In the genomic region with DNA sequence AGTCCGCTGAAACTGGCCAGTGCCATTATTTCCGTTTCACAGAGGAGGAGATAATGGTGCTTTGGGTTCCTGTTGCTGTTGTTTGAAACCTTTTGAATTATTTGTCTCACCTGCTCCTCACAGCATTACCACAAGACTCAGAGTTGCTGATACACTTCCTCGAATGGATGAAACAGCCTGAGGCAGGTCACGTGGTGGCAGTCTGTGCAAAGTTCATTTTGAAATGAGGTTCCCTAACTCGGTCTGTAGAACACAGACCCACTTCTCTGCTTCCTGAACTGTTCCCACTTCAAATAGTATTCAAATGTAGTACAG, we compare ENCODE assay signal across 8 mouse cellular contexts. TPM values are rescaled to one million over a fixed set of nuclear protein-coding genes. Genes with fewer than 3 reads are reported as not detected.
DNase-seq lines count a peak whose midpoint lies in the region; ATAC-seq and TF ChIP-seq lines count a peak whose summit lies in the region.

No protein-coding gene starts in this region.

- 7% methylated on average over 5 of the region's 5 CpGs for WGBS in embryonic facial prominence, embryonic 13.5 days
- 7% methylated on average over 5 of the region's 5 CpGs for WGBS in intestine, embryonic 15.5 days
- 3% methylated on average over 5 of the region's 5 CpGs for WGBS in liver, embryonic 16.5 days (ENCODE audit: insufficient replicate concordance)
- WGBS in neural tube, embryonic 12.5 days = 13% methylated on average over 5 of the region's 5 CpGs

- no peak for TF ChIP-seq CTCF in left cerebral cortex, adult 2 months (IDR thresholded peaks at IDR 0.05)

- H3K9me3 ChIP-seq in embryonic facial prominence, embryonic 13.5 days = 0 out of 2 replicates have a peak, but pooled peaks cover 3% of the 10 kb centered on the region
- no peaks in the 10 kb centered on the region for H3K9me3 ChIP-seq in intestine, embryonic 15.5 days
- no peaks in the 10 kb centered on the region for H3K9me3 ChIP-seq in liver, embryonic 16.5 days (replicated peaks; ENCODE audit: control insufficient read depth, low read length)
- no peaks in the 10 kb centered on the region for H3K9me3 ChIP-seq in neural tube, embryonic 12.5 days

- intact Hi-C loops in left cerebral cortex, adult 2 months (cut with DNase I) = no loop called here

- H3K4me3 ChIP-seq in left cerebral cortex, adult 2 months = peak overlapping the region; percentile 76
- H3K4me3 ChIP-seq in embryonic facial prominence, embryonic 13.5 days = peak overlapping the region; percentile 63
- H3K4me3 ChIP-seq in intestine, embryonic 15.5 days (replicated peaks) = peak overlapping the region; percentile 64
- peak overlapping the region; percentile 68 for H3K4me3 ChIP-seq in liver, embryonic 16.5 days (ENCODE audit: low read depth, low read length)
- H3K4me3 ChIP-seq in neural tube, embryonic 12.5 days = peak overlapping the region; percentile 48

- peak overlapping the region; percentile 92 for H3K4me2 ChIP-seq in embryonic facial prominence, embryonic 13.5 days
- H3K4me2 ChIP-seq in intestine, embryonic 15.5 days (replicated peaks) = peak overlapping the region; percentile 93
- peak overlapping the region; percentile 68 for H3K4me2 ChIP-seq in liver, embryonic 16.5 days (ENCODE audit: low read depth, low read length)
- H3K4me2 ChIP-seq in neural tube, embryonic 12.5 days (replicated peaks) = peak overlapping the region; percentile 76

- H3K36me3 ChIP-seq in embryonic facial prominence, embryonic 13.5 days = no peaks in the 10 kb centered on the region
- no peaks in the 10 kb centered on the region for H3K36me3 ChIP-seq in intestine, embryonic 15.5 days
- H3K36me3 ChIP-seq in liver, embryonic 16.5 days (ENCODE audit: control insufficient read depth, insufficient read depth) = no peaks in the 10 kb centered on the region
- H3K36me3 ChIP-seq in neural tube, embryonic 12.5 days = no peaks in the 10 kb centered on the region

- H3K9ac ChIP-seq in embryonic facial prominence, embryonic 13.5 days = peak overlapping the region; percentile 77
- peak overlapping the region; percentile 68 for H3K9ac ChIP-seq in intestine, embryonic 15.5 days
- peak overlapping the region; percentile 1 for H3K9ac ChIP-seq in liver, embryonic 16.5 days (ENCODE audit: low read depth, low read length)
- H3K9ac ChIP-seq in neural tube, embryonic 12.5 days = peak overlapping the region; percentile 45

- peaks cover 6% of the 10 kb centered on the region; the same call in 1 of the 2 replicates for H3K4me1 ChIP-seq in embryonic facial prominence, embryonic 13.5 days
- H3K4me1 ChIP-seq in intestine, embryonic 15.5 days (replicated peaks) = no peaks in the 10 kb centered on the region; the same call in 1 of the 2 replicates
- H3K4me1 ChIP-seq in liver, embryonic 16.5 days (ENCODE audit: control insufficient read depth, low read depth, low read length) = no peaks in the 10 kb centered on the region; the same call in 1 of the 2 replicates
- peaks cover 4% of the 10 kb centered on the region; the same call in 1 of the 2 replicates for H3K4me1 ChIP-seq in neural tube, embryonic 12.5 days

- H3K27me3 ChIP-seq in embryonic facial prominence, embryonic 13.5 days = no peaks in the 10 kb centered on the region; the same call in 1 of the 2 replicates
- H3K27me3 ChIP-seq in intestine, embryonic 15.5 days (replicated peaks) = no peaks in the 10 kb centered on the region
- H3K27me3 ChIP-seq in liver, embryonic 16.5 days (ENCODE audit: control insufficient read depth, insufficient read depth, low read depth, low read length) = no peaks in the 10 kb centered on the region
- H3K27me3 ChIP-seq in neural tube, embryonic 12.5 days (replicated peaks) = no peaks in the 10 kb centered on the region

- ATAC-seq in embryonic facial prominence, embryonic 13.5 days (ENCODE audit: insufficient number of reproducible peaks, insufficient read depth, low FRiP score, low TSS enrichment, low read depth) = no peak
- ATAC-seq in intestine, embryonic 15.5 days = peak; percentile 64
- peak; percentile 36 for ATAC-seq in liver, embryonic 16.5 days (ENCODE audit: low read depth)
- ATAC-seq in neural tube, embryonic 12.5 days (ENCODE audit: low FRiP score, low read depth) = no peak; the same call in 1 of the 2 replicates

- H3K27ac ChIP-seq in left cerebral cortex, adult 2 months = peak overlapping the region; percentile 82
- peak overlapping the region; percentile 12; the same call in 1 of the 2 replicates for H3K27ac ChIP-seq in embryonic facial prominence, embryonic 13.5 days
- H3K27ac ChIP-seq in intestine, embryonic 15.5 days = peak overlapping the region; percentile 82
- H3K27ac ChIP-seq in liver, embryonic 16.5 days (ENCODE audit: low read length) = peak overlapping the region; percentile 84
- no peak overlapping the region for H3K27ac ChIP-seq in neural tube, embryonic 12.5 days

- no peak for DNase-seq in left cerebral cortex, adult 2 months (ENCODE audit: extremely low spot score in 1 of 2, low spot score in 2 of 2)
- DNase-seq in left cerebral cortex, adult 18-20 months (ENCODE audit: low spot score in 2 of 2) = no peak
- no peak for DNase-seq in ovary, postnatal 36 days (ENCODE audit: low spot score)
- no peak for DNase-seq in urinary bladder, adult 2 months (ENCODE audit: low spot score)

RNA-seq across cellular contexts. Expression of a gene that starts 0.8 kb away (rescaled TPM):
- 10 to 100 TPM; 83.0 to 88.9 TPM for total RNA-seq in left cerebral cortex, adult 2 months (2021)
- total RNA-seq in left cerebral cortex, adult 18-20 months (2021) = 10 to 100 TPM; 71.3 to 82.2 TPM
- 0.96 and 0.98 TPM in 2 replicates for polyA plus RNA-seq in embryonic facial prominence, embryonic 13.5 days (2015; fragmentation: Nextera tagmentation; extraction: Ambion mirVana)
- 2.5 and 2.7 TPM in 2 replicates for polyA plus RNA-seq in intestine, embryonic 15.5 days (2015; fragmentation: Nextera tagmentation; extraction: Ambion mirVana)
- 3.2 and 3.3 TPM in 2 replicates for polyA plus RNA-seq in liver, embryonic 16.5 days (2015; fragmentation: Nextera tagmentation; extraction: Ambion mirVana)
- polyA plus RNA-seq in neural tube, embryonic 12.5 days (2016; fragmentation: Nextera tagmentation; extraction: Ambion mirVana) = 6.6 and 6.8 TPM in 2 replicates
- polyA plus RNA-seq in urinary bladder, adult 2 months (2012; rRNA removed) = 0.63 and 0.78 TPM in 2 replicates

RNA-seq across cellular contexts. Expression of a gene that starts 57.5 kb away (rescaled TPM):
- total RNA-seq in left cerebral cortex, adult 2 months (2021) = 1 to 10 TPM; 6.0 to 6.1 TPM
- 1 to 10 TPM; 8.0 to 8.5 TPM for total RNA-seq in left cerebral cortex, adult 18-20 months (2021)
- 51.5 and 55.0 TPM in 2 replicates for polyA plus RNA-seq in embryonic facial prominence, embryonic 13.5 days (2015; fragmentation: Nextera tagmentation; extraction: Ambion mirVana)
- 28.7 and 31.8 TPM in 2 replicates for polyA plus RNA-seq in intestine, embryonic 15.5 days (2015; fragmentation: Nextera tagmentation; extraction: Ambion mirVana)
- polyA plus RNA-seq in liver, embryonic 16.5 days (2015; fragmentation: Nextera tagmentation; extraction: Ambion mirVana) = 15.3 and 16.6 TPM in 2 replicates
- 31.8 and 32.9 TPM in 2 replicates for polyA plus RNA-seq in neural tube, embryonic 12.5 days (2016; fragmentation: Nextera tagmentation; extraction: Ambion mirVana)
- 65.9 and 73.9 TPM in 2 replicates for polyA plus RNA-seq in urinary bladder, adult 2 months (2012; rRNA removed)

Comparison
In these comparisons a context has a peak if more than half of its experiments do, and no peak if none do; other contexts are left out.
1. ATAC-seq: peak in intestine, embryonic 15.5 days (single experiment) and liver, embryonic 16.5 days (single experiment); none in embryonic facial prominence, embryonic 13.5 days (single experiment) and neural tube, embryonic 12.5 days (single experiment).
2. H3K9ac ChIP-seq: peak in every context shown above with its lines; median percentile 77 in embryonic facial prominence, embryonic 13.5 days; 68 in intestine, embryonic 15.5 days; 45 in neural tube, embryonic 12.5 days; 1 in liver, embryonic 16.5 days.
3. Peak in every context shown above with its lines, with median percentiles within 50 percentile points of each other: H3K4me3 ChIP-seq and H3K4me2 ChIP-seq.